Mouse (Mus musculus) embryonic facial prominence, embryonic 15.5 days (tissue): ENCODE data around the gene Slc25a42. TPM values are rescaled to one million over a fixed set of nuclear protein-coding genes. Genes with fewer than 3 reads are reported as not detected.

ENCODE experiments used
- ATAC-seq: fragments of 200-750 bp; cut with Nextera tagmentation; 2 replicates; pipeline ENCODE4 v1.8.0; 2017; ENCODE audit warnings: low read depth, moderate TSS enrichment; ENCODE audit not compliant: insufficient number of reproducible peaks, low FRiP score, low TSS enrichment
- H3K27ac ChIP-seq: fragments of 300-500 bp; sonication (generic); replicated peaks from 2 replicates; pipeline ENCODE4 v1.5.1; 2015; ENCODE audit warnings: mild to moderate bottlenecking, inconsistent platforms
- H3K27me3 ChIP-seq: fragments of 300-500 bp; sonication (generic); 2 replicates; pipeline ENCODE4 v1.6.1; 2015; ENCODE audit warnings: inconsistent platforms
- H3K36me3 ChIP-seq: fragments of 300-500 bp; sonication (generic); 2 replicates; pipeline ENCODE4 v1.6.1; 2015; ENCODE audit warnings: mild to moderate bottlenecking, inconsistent platforms
- H3K4me1 ChIP-seq: fragments of 300-500 bp; sonication (generic); 2 replicates; pipeline ENCODE4 v1.6.1; 2015; ENCODE audit warnings: inconsistent platforms
- H3K4me2 ChIP-seq: fragments of 300-500 bp; sonication (generic); replicated peaks from 2 replicates; pipeline ENCODE4 v1.6.1; 2015; ENCODE audit warnings: mild to moderate bottlenecking, inconsistent platforms
- H3K4me3 ChIP-seq: fragments of 300-500 bp; sonication (generic); replicated peaks from 2 replicates; pipeline ENCODE4 v1.5.1; 2015; ENCODE audit warnings: mild to moderate bottlenecking, inconsistent platforms
- H3K9ac ChIP-seq: fragments of 300-500 bp; sonication (generic); 2 replicates; pipeline ENCODE4 v1.6.1; 2015; ENCODE audit warnings: inconsistent platforms
- H3K9me3 ChIP-seq: fragments of 300-500 bp; sonication (generic); replicated peaks from 2 replicates; pipeline ENCODE4 v1.6.1; 2016; ENCODE audit warnings: inconsistent platforms
- WGBS: fragments of 180-500 bp; shearing (Covaris S2); methylation state at CpG from one replicate; pipeline ENCODE4 v1.1.7; 2015; 5-methylcytosine and 5-hydroxymethylcytosine counted together
- polyA plus RNA-seq: library from polyadenylated mRNA; unstranded; fragments of >200 nt; fragmentation: Nextera tagmentation; extraction: Ambion mirVana; gene quantifications from 2 replicates; pipeline ENCODE4 v1.2.1, GENCODE M21; 2015

Gene Slc25a42
- polyA plus RNA-seq, 1 experiment from 2014 or later = 8.9 TPM

- Histone ChIP-seq H3K36me3 (peaks cover 41% of the 10 kb centered on the region), H3K4me2 (no peak overlapping the region), H3K4me1 (peaks cover 13% of the 10 kb centered on the region), H3K9ac (no peak overlapping the region), H3K27me3 (no peaks in the 10 kb centered on the region), H3K4me3 (no peak overlapping the region), H3K27ac (no peak overlapping the region), H3K9me3 (no peaks in the 10 kb centered on the region)
- 83% methylated on average over 7 of the region's 7 CpGs for WGBS
- ATAC-seq = no peak
Measured at GRCm38 (mm10) chr8:70147678-70148607, 64.2 kb downstream of the Slc25a42 start.

DNA sequence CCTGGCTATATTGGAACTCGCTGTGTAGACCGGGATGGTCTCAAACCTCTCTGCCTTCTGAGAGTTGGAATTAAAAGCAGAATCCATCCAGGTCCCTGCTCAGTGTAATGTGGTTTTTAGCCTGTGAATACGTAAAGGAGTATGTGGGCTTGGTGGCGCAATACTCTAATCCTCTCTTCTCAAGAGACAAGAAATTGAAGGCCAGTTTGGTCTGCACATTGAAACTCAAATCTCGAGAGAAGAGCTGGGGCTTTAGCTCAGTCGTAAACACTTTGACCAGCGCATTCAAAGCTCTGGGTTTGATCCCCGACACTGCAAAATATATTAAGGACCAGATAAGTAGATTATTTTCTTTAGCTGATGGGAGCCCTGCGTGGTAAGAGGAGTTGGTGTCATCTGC, 72.1 kb downstream of the Slc25a42 start:
- H3K4me1 ChIP-seq = peaks cover 21% of the 10 kb centered on the region
- peak overlapping the region; percentile 92 for H3K4me3 ChIP-seq
- 10% methylated on average over 9 of the region's 9 CpGs for WGBS
- peak overlapping the region; percentile 92 for H3K27ac ChIP-seq
- no peaks in the 10 kb centered on the region for H3K9me3 ChIP-seq
- peak overlapping the region; percentile 93 for H3K9ac ChIP-seq
- peak overlapping the region; percentile 78 for H3K4me2 ChIP-seq
- no peaks in the 10 kb centered on the region for H3K27me3 ChIP-seq
- peaks cover 44% of the 10 kb centered on the region for H3K36me3 ChIP-seq
- no peak for ATAC-seq

GRCm38 (mm10) chr8:70139026-70139857, 72.9 kb downstream of the Slc25a42 start, which contains the start of the genes Rfxank, Borcs8 and Mef2b:
Gene Rfxank (minus strand): TSS chr8:70139154.
Gene Borcs8 (plus strand): TSS chr8:70139499.
Gene Mef2b (plus strand): TSS chr8:70139711.
- ATAC-seq = peak; percentile 98
- Histone ChIP-seq H3K4me3 (peak within 1 kb of the TSS; percentile 92), H3K4me2 (peak within 1 kb of the TSS; percentile 78), H3K27ac (peak within 1 kb of the TSS; percentile 92), H3K27me3 (no peaks in the 10 kb centered on the region), H3K36me3 (peaks cover 44% of the 10 kb centered on the region), H3K9ac (peak within 1 kb of the TSS; percentile 93), H3K4me1 (peaks cover 21% of the 10 kb centered on the region), H3K9me3 (no peaks in the 10 kb centered on the region)
- WGBS = under 1% methylated on average over 46 of the region's 46 CpGs

GRCm38 (mm10) chr8:70137890-70138289, 74.2 kb downstream of the Slc25a42 start:
- Histone ChIP-seq H3K9me3 (no peaks in the 10 kb centered on the region), H3K27ac (no peak overlapping the region), H3K4me2 (peak overlapping the region; percentile 78), H3K4me3 (peak overlapping the region; percentile 92), H3K4me1 (peaks cover 21% of the 10 kb centered on the region), H3K36me3 (peaks cover 47% of the 10 kb centered on the region), H3K9ac (0 out of 2 replicates have a peak overlapping the region, but pooled peaks have one; percentile 37), H3K27me3 (no peaks in the 10 kb centered on the region)
- ATAC-seq = no peak
- WGBS = 74% methylated on average over 4 of the region's 4 CpGs

- no peak overlapping the region for H3K27ac ChIP-seq
- H3K4me2 ChIP-seq = no peak overlapping the region
- no peaks in the 10 kb centered on the region for H3K27me3 ChIP-seq
- no peaks in the 10 kb centered on the region for H3K9me3 ChIP-seq
- WGBS = 87% methylated on average over 4 of the region's 4 CpGs
- peaks cover 25% of the 10 kb centered on the region for H3K4me1 ChIP-seq
- peaks cover 42% of the 10 kb centered on the region for H3K36me3 ChIP-seq
- H3K9ac ChIP-seq = no peak overlapping the region
- H3K4me3 ChIP-seq = no peak overlapping the region
- no peak for ATAC-seq
Measured at GRCm38 (mm10) chr8:70136591-70136990, 75.5 kb downstream of the Slc25a42 start.

DNA sequence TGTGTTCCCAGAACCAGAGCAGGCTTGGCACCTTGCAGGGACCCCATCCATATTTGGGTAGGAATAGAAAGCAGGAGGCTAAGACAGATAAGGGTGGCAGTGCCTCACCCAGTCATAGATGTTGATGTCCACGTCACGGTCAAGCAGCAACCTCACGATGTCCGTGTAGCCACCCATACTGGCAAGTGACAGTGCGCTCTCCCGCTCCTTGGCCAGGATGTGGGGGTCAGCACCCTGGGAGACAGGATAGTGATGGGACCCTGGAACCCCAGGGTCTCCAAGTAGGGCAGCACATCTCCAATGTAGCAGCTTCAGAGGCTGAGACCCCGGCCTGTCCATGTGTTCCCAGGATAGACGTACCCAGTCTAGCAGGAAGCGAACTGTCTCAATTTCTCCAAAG, 77.2 kb downstream of the Slc25a42 start:
- no peak for ATAC-seq
- H3K4me3 ChIP-seq = no peak overlapping the region
- H3K27me3 ChIP-seq = no peaks in the 10 kb centered on the region
- no peaks in the 10 kb centered on the region for H3K9me3 ChIP-seq
- 89% methylated on average over 9 of the region's 9 CpGs for WGBS
- peaks cover 19% of the 10 kb centered on the region for H3K4me1 ChIP-seq
- no peak overlapping the region for H3K4me2 ChIP-seq
- H3K9ac ChIP-seq = no peak overlapping the region
- H3K36me3 ChIP-seq = peaks cover 42% of the 10 kb centered on the region
- no peak overlapping the region for H3K27ac ChIP-seq

Other genes with a start within 250 kb of the Slc25a42 start
- 43.6 and 49.8 TPM in 2 replicates for gene Gatad2a, start 215.9 kb downstream of the Slc25a42 start, polyA plus RNA-seq
- gene Mau2, start 169.6 kb downstream of the Slc25a42 start, polyA plus RNA-seq = 52.7 and 61.3 TPM in 2 replicates
- 44.3 and 45.1 TPM in 2 replicates for gene Sugp1, start 169.5 kb downstream of the Slc25a42 start, polyA plus RNA-seq
- gene Tm6sf2, start 139.4 kb downstream of the Slc25a42 start, polyA plus RNA-seq = 1.4 and 2.1 TPM in 2 replicates
- gene Hapln4, start 128.8 kb downstream of the Slc25a42 start, polyA plus RNA-seq = 0.43 and 0.56 TPM in 2 replicates
- gene Ncan, start 91.4 kb downstream of the Slc25a42 start, polyA plus RNA-seq = 0.79 and 1.5 TPM in 2 replicates
- gene Nr2c2ap, start 81.0 kb downstream of the Slc25a42 start, polyA plus RNA-seq = 33.0 and 33.3 TPM in 2 replicates
- gene Rfxank, start 73.2 kb downstream of the Slc25a42 start, polyA plus RNA-seq = 18.9 and 22.2 TPM in 2 replicates
- 55.3 and 65.4 TPM in 2 replicates for gene Borcs8, start 72.8 kb downstream of the Slc25a42 start, polyA plus RNA-seq
- gene Mef2b, start 72.6 kb downstream of the Slc25a42 start, polyA plus RNA-seq = 9.1 and 12.4 TPM in 2 replicates
- gene Tmem161a, start 39.9 kb downstream of the Slc25a42 start, polyA plus RNA-seq = 76.4 and 77.3 TPM in 2 replicates
- 31.7 and 32.5 TPM in 2 replicates for gene Sugp2, start 21.9 kb upstream of the Slc25a42 start, polyA plus RNA-seq
- 30.5 and 31.1 TPM in 2 replicates for gene Armc6, start 22.2 kb upstream of the Slc25a42 start, polyA plus RNA-seq
- 43.2 and 49.4 TPM in 2 replicates for gene Homer3, start 70.5 kb upstream of the Slc25a42 start, polyA plus RNA-seq
- gene Ddx49, start 90.2 kb upstream of the Slc25a42 start, polyA plus RNA-seq = 50.2 and 52.1 TPM in 2 replicates
- gene Cope, start 90.2 kb upstream of the Slc25a42 start, polyA plus RNA-seq = 377 and 397 TPM in 2 replicates
- gene Cers1, start 103.5 kb upstream of the Slc25a42 start, polyA plus RNA-seq = 8.9 and 9.3 TPM in 2 replicates
- gene Gdf1, start 117.5 kb upstream of the Slc25a42 start, polyA plus RNA-seq = 1.7 and 2.6 TPM in 2 replicates
- gene Upf1, start 141.0 kb upstream of the Slc25a42 start, polyA plus RNA-seq = 18.6 and 21.2 TPM in 2 replicates
- 5.1 and 7.3 TPM in 2 replicates for gene Comp, start 161.3 kb upstream of the Slc25a42 start, polyA plus RNA-seq
- gene Crtc1, start 227.3 kb upstream of the Slc25a42 start, polyA plus RNA-seq = 24.0 and 24.4 TPM in 2 replicates